Mouse (Mus musculus) E14TG2a.4 (cell line): Measurements from ENCODE around the gene Slc39a11.

Experiments
- CTCF ChIP-seq: conservative IDR thresholded peaks from 2 replicates; pipeline ENCODE4 v1.5.1; 2014; ENCODE audit warnings: low read length
- NANOG ChIP-seq: IDR thresholded peaks from 2 replicates; pipeline ENCODE4 v1.6.1; 2014; ENCODE audit warnings: borderline replicate concordance, low read length, mixed read lengths
- POU5F1 ChIP-seq: IDR thresholded peaks from 2 replicates; pipeline ENCODE4 v1.6.1; 2014; ENCODE audit warnings: low read length, borderline replicate concordance

DNA sequence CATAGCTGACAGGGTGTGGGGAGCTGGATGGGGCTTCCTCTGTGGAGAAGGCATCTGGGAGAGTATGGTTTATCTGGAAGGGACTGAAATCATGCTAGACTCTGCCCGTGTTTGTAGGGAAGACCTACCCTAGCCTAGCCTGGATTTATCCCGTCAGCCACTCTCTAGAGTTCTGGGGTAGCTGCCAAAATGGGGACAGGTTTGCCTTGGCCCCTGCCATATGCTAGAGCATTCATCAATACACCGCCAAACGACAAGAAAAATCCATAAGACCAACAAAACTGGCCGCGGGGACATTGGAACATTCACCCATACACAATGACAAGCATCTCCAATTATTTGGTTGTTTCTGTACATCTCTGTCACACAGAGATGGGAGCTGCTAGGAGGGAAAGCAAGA lies 371.6 kb downstream of the Slc39a11 start:
- TF ChIP-seq CTCF (no peak), NANOG (no peak), POU5F1 (no peak)
